Comparison of ENCODE assay signal across 8 mouse cellular contexts in genomic region chr8:79029396-79030325, GRCm38 (mm10). TPM values are rescaled to one million over a fixed set of nuclear protein-coding genes. Genes with fewer than 3 reads are reported as not detected.
DNase-seq lines count a peak whose midpoint lies in the region; ATAC-seq and TF ChIP-seq lines count a peak whose summit lies in the region.

No protein-coding gene starts in this region.

- peaks cover 28% of the 10 kb centered on the region for H3K4me1 ChIP-seq in embryonic facial prominence, embryonic 14.5 days (ENCODE audit: control insufficient read depth, insufficient read depth, low read length)
- H3K4me1 ChIP-seq in heart, embryonic 12.5 days (replicated peaks) = peaks cover 30% of the 10 kb centered on the region
- H3K4me1 ChIP-seq in kidney, postnatal 0 days (replicated peaks; ENCODE audit: insufficient read depth, low read length) = peaks cover 9% of the 10 kb centered on the region
- H3K4me1 ChIP-seq in liver, embryonic 12.5 days = peaks cover 8% of the 10 kb centered on the region; the same call in 1 of the 2 replicates
- no peaks in the 10 kb centered on the region for H3K4me1 ChIP-seq in stomach, postnatal 0 days (replicated peaks; ENCODE audit: control insufficient read depth, insufficient read depth)

- TF ChIP-seq EP300 in stomach, postnatal 0 days (optimal IDR thresholded peaks at IDR 0.05) = no peak

- no peak for TF ChIP-seq CTCF in kidney, postnatal 0 days (IDR thresholded peaks at IDR 0.05; ENCODE audit: low read depth)
- no peak for TF ChIP-seq CTCF in stomach, postnatal 0 days (IDR thresholded peaks at IDR 0.05; ENCODE audit: low read depth)

- H3K9me3 ChIP-seq in embryonic facial prominence, embryonic 14.5 days (ENCODE audit: control insufficient read depth, low read length) = no peaks in the 10 kb centered on the region
- no peaks in the 10 kb centered on the region for H3K9me3 ChIP-seq in heart, embryonic 12.5 days (replicated peaks)
- H3K9me3 ChIP-seq in kidney, postnatal 0 days (replicated peaks; ENCODE audit: low read length) = no peaks in the 10 kb centered on the region
- no peaks in the 10 kb centered on the region for H3K9me3 ChIP-seq in liver, embryonic 12.5 days (replicated peaks)
- no peaks in the 10 kb centered on the region for H3K9me3 ChIP-seq in stomach, postnatal 0 days (ENCODE audit: control insufficient read depth, low read length)

- H3K4me3 ChIP-seq in embryonic facial prominence, embryonic 14.5 days (ENCODE audit: low read depth, low read length) = peak overlapping the region; percentile 87
- peak overlapping the region; percentile 98 for H3K4me3 ChIP-seq in heart, embryonic 12.5 days
- H3K4me3 ChIP-seq in kidney, postnatal 0 days (replicated peaks; ENCODE audit: low read depth, low read length) = peak overlapping the region; percentile 87
- peak overlapping the region; percentile 64 for H3K4me3 ChIP-seq in liver, embryonic 12.5 days
- peak overlapping the region; percentile 94 for H3K4me3 ChIP-seq in stomach, postnatal 0 days (ENCODE audit: low read depth, low read length)

- under 1% methylated on average over 45 of the region's 99 CpGs for WGBS in embryonic facial prominence, embryonic 14.5 days
- under 1% methylated on average over 75 of the region's 99 CpGs for WGBS in heart, embryonic 12.5 days
- 0% methylated on average over 57 of the region's 99 CpGs for WGBS in kidney, postnatal 0 days
- 1% methylated on average over 64 of the region's 99 CpGs for WGBS in liver, embryonic 12.5 days (ENCODE audit: insufficient replicate concordance)
- under 1% methylated on average over 57 of the region's 99 CpGs for WGBS in stomach, postnatal 0 days

- ATAC-seq in embryonic facial prominence, embryonic 14.5 days (ENCODE audit: low read depth) = peak; percentile 80
- peak; percentile 79 for ATAC-seq in heart, embryonic 12.5 days (ENCODE audit: insufficient number of reproducible peaks, low FRiP score)
- peak; percentile 81 for ATAC-seq in kidney, postnatal 0 days (replicated peaks; ENCODE audit: low FRiP score, low read depth)
- peak; percentile 56 for ATAC-seq in liver, embryonic 12.5 days
- ATAC-seq in stomach, postnatal 0 days (ENCODE audit: low FRiP score, low TSS enrichment) = peak; percentile 81

- H3K36me3 ChIP-seq in embryonic facial prominence, embryonic 14.5 days (ENCODE audit: control insufficient read depth, insufficient read depth, low read length) = no peaks in the 10 kb centered on the region
- H3K36me3 ChIP-seq in heart, embryonic 12.5 days = no peaks in the 10 kb centered on the region
- H3K36me3 ChIP-seq in kidney, postnatal 0 days (ENCODE audit: insufficient read depth, low read length) = no peaks in the 10 kb centered on the region
- no peaks in the 10 kb centered on the region for H3K36me3 ChIP-seq in liver, embryonic 12.5 days
- no peaks in the 10 kb centered on the region for H3K36me3 ChIP-seq in stomach, postnatal 0 days (ENCODE audit: control insufficient read depth, insufficient read depth, low read length)

- DNase-seq in 416B (ENCODE audit: low read depth) = peak; percentile 66
- peak; percentile 73 to 82 for DNase-seq in adrenal gland, postnatal 36 days
- DNase-seq in embryonic facial prominence, embryonic 14.5 days (ENCODE audit: low spot score) = peak; percentile 93
- peak; percentile 85 for DNase-seq in kidney, postnatal 0 days (ENCODE audit: low spot score)
- DNase-seq in natural killer cell, adult 2 months (ENCODE audit: low spot score in 2 of 2) = peak; percentile 45 to 47
- DNase-seq in stomach, postnatal 0 days (ENCODE audit: low spot score) = peak; percentile 86

- peak overlapping the region; percentile 82 for H3K4me2 ChIP-seq in embryonic facial prominence, embryonic 14.5 days (ENCODE audit: low read depth, low read length)
- H3K4me2 ChIP-seq in heart, embryonic 12.5 days = peak overlapping the region; percentile 84
- peak overlapping the region; percentile 85 for H3K4me2 ChIP-seq in kidney, postnatal 0 days (ENCODE audit: low read length)
- H3K4me2 ChIP-seq in liver, embryonic 12.5 days = peak overlapping the region; percentile 72
- peak overlapping the region; percentile 62 for H3K4me2 ChIP-seq in stomach, postnatal 0 days (replicated peaks; ENCODE audit: low read depth)

- H3K27ac ChIP-seq in embryonic facial prominence, embryonic 14.5 days (replicated peaks; ENCODE audit: low read depth, low read length) = peak overlapping the region; percentile 100
- peak overlapping the region; percentile 100 for H3K27ac ChIP-seq in heart, embryonic 12.5 days (ENCODE audit: poor library complexity, severe bottlenecking)
- peak overlapping the region; percentile 99 for H3K27ac ChIP-seq in kidney, postnatal 0 days
- H3K27ac ChIP-seq in liver, embryonic 12.5 days = peak overlapping the region; percentile 85
- peak overlapping the region; percentile 98 for H3K27ac ChIP-seq in stomach, postnatal 0 days (replicated peaks)

- H3K27me3 ChIP-seq in embryonic facial prominence, embryonic 14.5 days (replicated peaks; ENCODE audit: control insufficient read depth, insufficient read depth, low read length) = no peaks in the 10 kb centered on the region
- no peaks in the 10 kb centered on the region for H3K27me3 ChIP-seq in heart, embryonic 12.5 days (replicated peaks)
- H3K27me3 ChIP-seq in kidney, postnatal 0 days (ENCODE audit: insufficient read depth, low read length) = no peaks in the 10 kb centered on the region
- H3K27me3 ChIP-seq in liver, embryonic 12.5 days (replicated peaks) = peaks cover 75% of the 10 kb centered on the region
- no peaks in the 10 kb centered on the region for H3K27me3 ChIP-seq in stomach, postnatal 0 days (ENCODE audit: control insufficient read depth, insufficient read depth, low read length)

- peak overlapping the region; percentile 98 for H3K9ac ChIP-seq in embryonic facial prominence, embryonic 14.5 days (ENCODE audit: low read depth, low read length)
- H3K9ac ChIP-seq in heart, embryonic 12.5 days = peak overlapping the region; percentile 100
- H3K9ac ChIP-seq in kidney, postnatal 0 days (ENCODE audit: low read depth, low read length) = peak overlapping the region; percentile 98
- peak overlapping the region; percentile 71 for H3K9ac ChIP-seq in liver, embryonic 12.5 days
- H3K9ac ChIP-seq in stomach, postnatal 0 days (ENCODE audit: low read length) = peak overlapping the region; percentile 93

RNA-seq across cellular contexts. Expression of gene Zfp827, which starts 1.4 kb away (rescaled TPM):
- 10 to 100 TPM; 10.5 to 11.2 TPM for total RNA-seq in adrenal gland, postnatal 36 days (2021)
- polyA plus RNA-seq in embryonic facial prominence, embryonic 14.5 days (2014; fragmentation: Nextera tagmentation; extraction: Ambion mirVana) = 11.8 and 12.3 TPM in 2 replicates
- polyA plus RNA-seq in heart, embryonic 12.5 days (2016; fragmentation: Nextera tagmentation; extraction: Ambion mirVana) = 10.3 and 10.5 TPM in 2 replicates
- polyA plus RNA-seq in kidney, postnatal 0 days (2015; fragmentation: Nextera tagmentation; extraction: Ambion mirVana) = 4.5 and 5.5 TPM in 2 replicates
- polyA plus RNA-seq in liver, embryonic 12.5 days (2016; fragmentation: Nextera tagmentation; extraction: Ambion mirVana) = 1.0 and 1.3 TPM in 2 replicates
- 2.9 and 3.2 TPM in 2 replicates for polyA plus RNA-seq in stomach, postnatal 0 days (2015; fragmentation: Nextera tagmentation; extraction: Ambion mirVana)

Comparison
In these comparisons a context has a peak if more than half of its experiments do, and no peak if none do; other contexts are left out.
1. Peak in every context shown above with its lines: DNase-seq, ATAC-seq, H3K4me3 ChIP-seq and H3K27ac ChIP-seq.